Mouse (Mus musculus) intestine, postnatal 0 days (tissue): ENCODE measurements around the gene Bahd1. TPM values are rescaled to one million over a fixed set of nuclear protein-coding genes. Genes with fewer than 3 reads are reported as not detected.

ENCODE experiments used
- ATAC-seq: fragments of 200-750 bp; cut with Nextera tagmentation; 2 replicates; pipeline ENCODE4 v1.8.0; 2017; ENCODE audit warnings: mild to moderate bottlenecking, moderate TSS enrichment, moderate library complexity
- H3K27ac ChIP-seq: fragments of 300-500 bp; sonication (generic); 2 replicates; pipeline ENCODE4 v1.5.1; 2014; ENCODE audit warnings: mild to moderate bottlenecking, low read depth, low read length, moderate library complexity
- H3K27me3 ChIP-seq: fragments of 300-500 bp; sonication (generic); replicated peaks from 2 replicates; pipeline ENCODE4 v1.6.1; 2014; ENCODE audit warnings: low read length, mixed read lengths; ENCODE audit not compliant: control insufficient read depth, insufficient read depth
- H3K36me3 ChIP-seq: fragments of 300-500 bp; sonication (generic); 2 replicates; pipeline ENCODE4 v1.6.1; 2014; ENCODE audit warnings: mild to moderate bottlenecking, moderate library complexity; ENCODE audit not compliant: control insufficient read depth, insufficient read depth
- H3K4me1 ChIP-seq: fragments of 300-500 bp; sonication (generic); replicated peaks from 2 replicates; pipeline ENCODE4 v1.6.1; 2014; ENCODE audit warnings: antibody characterized with exemption, low read length, mixed read lengths; ENCODE audit not compliant: control insufficient read depth, insufficient read depth
- H3K4me2 ChIP-seq: fragments of 300-500 bp; sonication (generic); replicated peaks from 2 replicates; pipeline ENCODE4 v1.6.1; 2014; ENCODE audit warnings: low read depth, mild to moderate bottlenecking, moderate library complexity
- H3K4me3 ChIP-seq: fragments of 300-500 bp; sonication (generic); 2 replicates; pipeline ENCODE4 v1.5.1; 2014; ENCODE audit warnings: low read depth, low read length
- H3K9ac ChIP-seq: fragments of 300-500 bp; sonication (generic); 2 replicates; pipeline ENCODE4 v1.6.1; 2014; ENCODE audit warnings: mild to moderate bottlenecking, low read depth, low read length
- H3K9me3 ChIP-seq: fragments of 300-500 bp; sonication (generic); 2 replicates; pipeline ENCODE4 v1.6.1; 2016; ENCODE audit warnings: mixed run types; ENCODE audit not compliant: control insufficient read depth
- CTCF ChIP-seq: sonication (generic); IDR thresholded peaks from 2 replicates; pipeline ENCODE4 v1.5.1; 2016; ENCODE audit warnings: low read depth, mild to moderate bottlenecking, control low read depth, antibody characterized with exemption, moderate library complexity
- WGBS: fragments of 180-500 bp; shearing (Covaris S2); extraction: QIAGEN DNeasy Blood & Tissue Kit; methylation state at CpG from one replicate; pipeline ENCODE4 v1.1.7; 2014; 5-methylcytosine and 5-hydroxymethylcytosine counted together
- polyA plus RNA-seq: library from polyadenylated mRNA; unstranded; fragments of >200 nt; fragmentation: Nextera tagmentation; extraction: Ambion mirVana; gene quantifications from 2 replicates; pipeline ENCODE4 v1.2.1, GENCODE M21; 2015

The Bahd1 gene
- polyA plus RNA-seq, 1 experiment from 2014 or later = 6.1 TPM

DNA sequence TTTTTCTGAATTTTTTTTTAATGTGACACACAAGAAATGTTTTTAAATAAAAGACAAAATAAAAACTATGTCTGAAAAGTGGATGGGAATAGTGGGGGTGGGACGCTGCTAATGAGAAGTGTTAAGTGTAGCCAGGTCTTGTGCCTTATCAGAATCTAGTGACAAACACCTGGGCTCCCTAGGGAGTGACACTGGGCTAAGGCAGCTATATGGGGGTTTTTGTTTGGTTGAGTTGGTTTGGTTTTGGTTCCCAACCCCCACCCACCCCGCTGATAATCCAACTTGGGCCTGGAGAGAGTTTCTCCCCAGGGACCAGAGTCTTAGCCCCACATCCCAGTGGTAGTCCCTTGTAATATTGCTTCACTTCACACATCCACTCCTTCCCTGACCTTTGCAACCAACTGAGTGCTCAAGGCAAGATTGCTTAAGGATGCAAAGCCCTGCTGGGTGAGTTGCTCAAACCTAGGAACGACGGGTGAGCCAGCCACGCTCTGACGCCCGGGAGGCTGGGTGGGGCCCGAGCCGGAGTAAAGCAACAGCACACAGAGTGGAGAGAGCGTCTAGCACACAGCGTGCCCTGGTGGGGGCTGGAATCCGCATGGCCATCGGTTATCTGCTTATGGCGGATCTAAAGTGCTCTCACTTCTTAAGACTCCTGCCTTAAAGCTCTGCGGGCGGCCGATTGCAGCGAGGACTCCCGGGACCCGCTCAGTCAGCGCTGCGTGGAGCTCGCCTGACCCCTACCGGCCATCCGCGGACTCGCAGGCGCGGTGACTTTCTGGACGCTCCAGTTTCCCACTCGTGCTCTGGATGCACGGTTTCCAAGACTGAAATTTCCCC lies 17.1 kb upstream of the Bahd1 start:
- H3K4me1 ChIP-seq = no peaks in the 10 kb centered on the region
- H3K4me2 ChIP-seq = peak overlapping the region; percentile 58
- H3K9ac ChIP-seq = no peak overlapping the region
- H3K27ac ChIP-seq = no peak overlapping the region
- no peaks in the 10 kb centered on the region for H3K36me3 ChIP-seq
- H3K9me3 ChIP-seq = no peaks in the 10 kb centered on the region
- TF ChIP-seq CTCF = peak; percentile 100
- peak; percentile 93 for ATAC-seq
- 3% methylated on average over 32 of the region's 32 CpGs for WGBS
- peak overlapping the region; percentile 20 for H3K4me3 ChIP-seq
- peaks cover 5% of the 10 kb centered on the region; the same call in 1 of the 2 replicates for H3K27me3 ChIP-seq

DNA sequence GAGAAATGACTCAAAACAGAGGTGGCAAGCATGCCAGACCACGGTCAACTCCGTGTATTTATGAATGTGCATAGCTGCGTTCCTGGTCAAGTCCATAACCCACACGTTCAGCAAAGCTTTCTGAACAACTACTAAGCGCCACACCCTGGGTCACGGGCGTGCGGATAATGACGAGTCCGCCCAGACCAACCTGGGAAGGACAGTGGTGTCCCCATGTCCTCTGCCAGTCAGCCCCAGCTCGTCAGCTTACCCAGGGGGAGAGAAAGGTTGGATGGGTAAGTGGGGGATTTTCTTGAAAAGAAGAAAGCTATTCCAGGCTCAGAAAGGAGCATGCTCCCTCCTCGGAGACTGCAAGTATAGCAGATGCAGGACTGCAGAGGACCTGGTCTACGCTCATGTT lies 12.7 kb upstream of the Bahd1 start:
- 49% methylated on average over 13 of the region's 13 CpGs for WGBS
- Histone ChIP-seq H3K4me3 (no peak overlapping the region), H3K4me1 (no peaks in the 10 kb centered on the region), H3K9me3 (no peaks in the 10 kb centered on the region), H3K27ac (no peak overlapping the region), H3K4me2 (peak overlapping the region; percentile 21; the same call in 1 of the 2 replicates), H3K9ac (no peak overlapping the region), H3K27me3 (peaks cover 5% of the 10 kb centered on the region; the same call in 1 of the 2 replicates), H3K36me3 (no peaks in the 10 kb centered on the region)
- TF ChIP-seq CTCF = no peak
- ATAC-seq = no peak

DNA sequence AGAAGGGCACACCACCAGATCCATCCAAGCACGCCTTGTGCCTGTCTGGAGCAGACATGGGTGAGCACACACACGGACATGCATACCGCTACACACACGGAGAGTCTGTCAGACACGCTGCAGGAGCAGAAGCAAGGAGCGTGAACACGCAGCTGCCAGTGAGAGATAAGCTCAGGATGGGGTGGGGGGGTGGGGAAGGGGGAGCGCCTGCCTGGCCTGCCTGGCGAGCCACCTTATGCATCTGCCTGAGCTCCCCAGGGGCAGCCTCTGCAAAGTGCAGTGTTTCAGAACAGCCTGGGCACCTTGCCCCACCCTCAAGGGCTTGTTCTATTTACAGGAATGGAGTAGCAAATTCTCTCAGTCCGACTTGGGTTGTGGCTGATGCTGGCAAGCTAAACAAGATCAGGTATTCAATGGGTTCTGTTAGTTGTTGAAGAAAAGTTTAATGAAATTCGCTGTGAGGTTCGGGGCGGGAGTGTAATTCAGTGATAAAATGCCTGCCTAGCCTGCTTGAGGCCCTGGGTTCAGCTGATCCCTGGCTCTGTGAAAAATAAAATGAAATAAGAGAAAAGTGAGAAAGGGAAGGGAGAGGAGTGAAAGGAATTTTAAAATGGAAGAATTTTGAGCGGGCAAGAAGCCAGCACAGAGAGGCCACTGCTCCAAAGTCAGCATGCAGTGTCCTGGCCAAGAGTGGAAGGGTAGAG lies 12.2 kb upstream of the Bahd1 start:
- Histone ChIP-seq H3K4me1 (no peaks in the 10 kb centered on the region), H3K9ac (no peak overlapping the region), H3K36me3 (no peaks in the 10 kb centered on the region), H3K4me3 (no peak overlapping the region), H3K4me2 (peak overlapping the region; percentile 21; the same call in 1 of the 2 replicates), H3K27ac (no peak overlapping the region), H3K9me3 (no peaks in the 10 kb centered on the region), H3K27me3 (peaks cover 5% of the 10 kb centered on the region; the same call in 1 of the 2 replicates)
- no peak for TF ChIP-seq CTCF
- 21% methylated on average over 14 of the region's 14 CpGs for WGBS
- no peak for ATAC-seq

DNA sequence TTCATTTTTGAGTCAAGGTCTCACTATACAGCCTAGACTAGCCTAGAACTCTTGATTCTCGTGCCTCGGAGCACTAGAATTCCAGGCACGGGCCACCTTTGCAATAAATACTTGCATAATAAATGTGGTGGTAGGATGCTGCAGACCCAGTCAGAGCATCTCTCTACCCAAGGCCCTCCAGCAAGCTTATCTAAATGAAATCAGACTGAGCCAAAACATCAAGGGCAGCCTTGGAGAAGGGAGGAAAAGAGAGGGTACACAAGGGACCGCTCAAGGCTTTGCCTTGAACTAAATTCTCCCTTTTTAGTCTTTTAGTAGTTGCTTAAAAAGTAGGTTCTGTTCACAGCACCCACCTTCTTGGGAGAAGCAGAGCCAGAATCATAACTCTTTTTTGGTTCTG lies 9.0 kb upstream of the Bahd1 start:
- Histone ChIP-seq H3K9me3 (no peaks in the 10 kb centered on the region), H3K4me1 (peaks cover under 1% of the 10 kb centered on the region; the same call in 1 of the 2 replicates), H3K27ac (no peak overlapping the region), H3K36me3 (no peaks in the 10 kb centered on the region), H3K9ac (no peak overlapping the region), H3K4me3 (no peak overlapping the region), H3K27me3 (peaks cover 20% of the 10 kb centered on the region), H3K4me2 (no peak overlapping the region)
- 87% methylated on average over 4 of the region's 4 CpGs for WGBS
- ATAC-seq = no peak
- TF ChIP-seq CTCF = no peak

DNA sequence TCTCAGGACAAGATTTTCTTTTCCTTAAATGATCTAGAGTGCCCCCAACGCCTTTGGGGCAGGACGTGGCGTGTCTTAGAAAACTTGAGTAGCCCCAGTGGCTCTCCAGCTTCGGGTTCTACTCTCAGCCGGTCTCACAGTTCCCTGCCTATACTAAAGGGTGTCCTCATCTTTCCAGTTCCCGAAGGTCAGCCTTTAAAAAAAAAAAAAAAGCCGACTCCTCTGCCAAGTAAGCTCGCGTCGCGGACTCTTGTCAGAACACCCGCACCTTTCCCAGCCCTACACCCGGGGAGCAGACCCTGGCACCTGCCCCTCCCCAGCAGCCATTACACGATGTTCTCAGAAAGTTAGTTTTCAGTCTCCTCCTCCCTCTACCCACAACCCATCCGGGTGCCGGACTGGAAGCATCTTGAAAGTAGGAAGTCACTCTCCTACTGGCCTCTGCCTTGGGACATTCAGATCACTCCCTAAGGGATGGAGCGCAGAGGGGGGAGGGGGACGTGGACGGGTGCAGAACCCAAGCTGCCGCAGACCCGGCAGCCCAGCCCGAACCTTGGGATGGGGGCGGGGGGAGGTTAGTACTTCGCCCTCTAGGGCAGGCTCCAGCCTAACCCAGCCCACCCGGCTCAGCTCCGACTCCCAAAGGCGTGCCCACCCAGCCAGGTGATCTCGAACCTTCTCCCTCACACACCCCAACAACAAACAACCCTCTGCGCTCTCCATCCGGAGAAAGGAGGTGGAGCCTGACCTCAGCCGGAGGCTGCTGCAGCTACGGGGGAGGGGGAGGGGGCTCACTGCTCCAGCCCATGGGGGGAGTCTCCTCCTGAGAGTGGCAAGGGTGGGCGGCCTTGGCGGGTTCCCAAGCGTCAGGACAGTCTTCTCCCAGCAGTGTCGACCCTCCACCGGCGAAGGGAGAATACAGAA lies 3.9 kb upstream of the Bahd1 start:
- Histone ChIP-seq H3K4me3 (peak overlapping the region; percentile 49), H3K27me3 (peaks cover 61% of the 10 kb centered on the region), H3K4me1 (peaks cover 9% of the 10 kb centered on the region; the same call in 1 of the 2 replicates), H3K36me3 (no peaks in the 10 kb centered on the region), H3K9me3 (no peaks in the 10 kb centered on the region), H3K4me2 (peak overlapping the region; percentile 86), H3K9ac (peak overlapping the region; percentile 7; the same call in 1 of the 2 replicates), H3K27ac (no peak overlapping the region; the same call in 1 of the 2 replicates)
- TF ChIP-seq CTCF = no peak
- WGBS = 4% methylated on average over 36 of the region's 38 CpGs
- peak; percentile 6; the same call in 1 of the 2 replicates for ATAC-seq
